Mouse (Mus musculus): Measurements from ENCODE around the gene Adssl1. TPM values are rescaled to one million over a fixed set of nuclear protein-coding genes. Genes with fewer than 3 reads are reported as not detected.

Adssl1 gene
- polyA plus RNA-seq, 1 experiment from 2014 or later: 93.7 TPM

GRCm38 (mm10) chr12:112609031-112609430 is 10.8 kb upstream of the Adssl1 start:
- no peak for ATAC-seq (replicated peaks; ENCODE audit: insufficient number of reproducible peaks, insufficient read depth, low FRiP score, low read depth)
- Histone ChIP-seq H3K4me3 (no peak overlapping the region), H3K27ac (no peak overlapping the region), H3K4me2 (no peak overlapping the region), H3K27me3 (no peaks in the 10 kb centered on the region), H3K4me1 (replicated peaks) (peaks cover 26% of the 10 kb centered on the region), H3K36me3 (no peaks in the 10 kb centered on the region; the same call in 1 of the 2 replicates), H3K9me3 (replicated peaks) (no peaks in the 10 kb centered on the region), H3K9ac (no peak overlapping the region)
- WGBS: 71% methylated on average over 10 of the region's 10 CpGs

GRCm38 (mm10) chr12:112616668-112617067 is 3.2 kb upstream of the Adssl1 start:
- no peak overlapping the region for H3K4me2 ChIP-seq
- H3K9me3 ChIP-seq (replicated peaks): no peaks in the 10 kb centered on the region
- no peak for ATAC-seq (replicated peaks; ENCODE audit: insufficient number of reproducible peaks, insufficient read depth, low FRiP score, low read depth)
- H3K27me3 ChIP-seq: peaks cover 5% of the 10 kb centered on the region; the same call in 1 of the 2 replicates
- H3K4me1 ChIP-seq (replicated peaks): peaks cover 60% of the 10 kb centered on the region
- H3K27ac ChIP-seq: peak overlapping the region; percentile 95
- no peak overlapping the region for H3K9ac ChIP-seq
- WGBS: 61% methylated on average over 9 of the region's 9 CpGs
- H3K36me3 ChIP-seq: no peaks in the 10 kb centered on the region; the same call in 1 of the 2 replicates
- no peak overlapping the region for H3K4me3 ChIP-seq

GRCm38 (mm10) chr12:112617184-112617583 is 2.7 kb upstream of the Adssl1 start:
- no peak overlapping the region for H3K4me3 ChIP-seq
- H3K27me3 ChIP-seq: peaks cover 5% of the 10 kb centered on the region; the same call in 1 of the 2 replicates
- H3K4me2 ChIP-seq: no peak overlapping the region
- 0 out of 2 replicates have a peak overlapping the region, but pooled peaks have one; percentile 10 for H3K9ac ChIP-seq
- WGBS: 60% methylated on average over 11 of the region's 11 CpGs
- H3K27ac ChIP-seq: peak overlapping the region; percentile 95
- peaks cover 64% of the 10 kb centered on the region for H3K4me1 ChIP-seq (replicated peaks)
- ATAC-seq (replicated peaks; ENCODE audit: insufficient number of reproducible peaks, insufficient read depth, low FRiP score, low read depth): no peak
- no peaks in the 10 kb centered on the region for H3K9me3 ChIP-seq (replicated peaks)
- H3K36me3 ChIP-seq: no peaks in the 10 kb centered on the region; the same call in 1 of the 2 replicates

- WGBS: 6% methylated on average over 8 of the region's 8 CpGs
Observed at GRCm38 (mm10) chr12:112617898-112618380, 1.9 kb upstream of the Adssl1 start.

GRCm38 (mm10) chr12:112618981-112619685 is 712 bp upstream of the Adssl1 start:
- Histone ChIP-seq H3K4me3 (peak overlapping the region; percentile 59), H3K36me3 (no peaks in the 10 kb centered on the region), H3K27me3 (peaks cover 5% of the 10 kb centered on the region; the same call in 1 of the 2 replicates), H3K4me1 (replicated peaks) (peaks cover 79% of the 10 kb centered on the region), H3K9me3 (replicated peaks) (no peaks in the 10 kb centered on the region), H3K27ac (peak overlapping the region; percentile 95), H3K9ac (peak overlapping the region; percentile 79), H3K4me2 (peak overlapping the region; percentile 90)
- WGBS: 18% methylated on average over 13 of the region's 13 CpGs
- ATAC-seq (replicated peaks; ENCODE audit: insufficient number of reproducible peaks, insufficient read depth, low FRiP score, low read depth): peak; percentile 27; the same call in 1 of the 2 replicates

More at GRCm38 (mm10) chr12:112617898-112618380, 1.9 kb upstream of the Adssl1 start:
- no peak overlapping the region for H3K4me3 ChIP-seq
- peaks cover 5% of the 10 kb centered on the region; the same call in 1 of the 2 replicates for H3K27me3 ChIP-seq
- H3K9ac ChIP-seq: 0 out of 2 replicates have a peak overlapping the region, but pooled peaks have one; percentile 10
- peaks cover 67% of the 10 kb centered on the region for H3K4me1 ChIP-seq (replicated peaks)
- peak overlapping the region; percentile 90; the same call in 1 of the 2 replicates for H3K4me2 ChIP-seq
- H3K36me3 ChIP-seq: no peaks in the 10 kb centered on the region
- peak overlapping the region; percentile 95 for H3K27ac ChIP-seq
- ATAC-seq (replicated peaks; ENCODE audit: insufficient number of reproducible peaks, insufficient read depth, low FRiP score, low read depth): peak; percentile 85
- no peaks in the 10 kb centered on the region for H3K9me3 ChIP-seq (replicated peaks)

DNA sequence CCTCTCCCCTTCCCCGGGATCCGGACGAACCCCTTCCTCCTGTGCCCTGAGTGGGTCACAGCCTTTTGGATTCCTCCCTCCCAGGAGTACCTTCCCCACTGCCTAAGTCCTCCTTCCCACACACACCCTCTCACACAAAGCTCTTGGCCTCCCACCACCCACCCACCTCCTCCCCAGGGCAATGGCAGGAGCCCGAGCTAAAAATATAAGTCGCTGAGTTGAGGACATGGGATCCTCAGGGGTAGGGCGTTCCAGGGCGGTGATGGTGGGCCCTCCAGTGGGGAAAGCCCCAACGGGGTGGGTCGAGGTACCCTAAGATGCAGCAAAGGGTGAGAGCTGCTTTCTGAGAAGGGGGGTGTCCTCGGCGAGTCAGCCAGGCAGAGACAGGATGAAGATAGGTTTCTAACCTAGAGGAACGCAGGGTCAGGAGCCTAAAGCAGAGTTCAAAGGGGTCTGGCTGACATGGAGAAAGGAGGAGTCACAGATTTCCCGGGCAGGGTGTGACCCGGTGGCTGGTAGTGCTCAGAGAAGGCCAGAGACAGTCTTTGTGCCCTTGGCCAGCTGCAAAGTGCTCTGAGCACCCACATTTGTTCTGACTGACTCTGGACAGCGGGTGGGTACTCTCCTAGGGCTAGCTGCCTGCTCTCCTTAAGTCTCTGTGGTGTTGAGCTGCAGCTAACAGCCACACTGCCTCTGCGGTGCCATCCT is 663 bp downstream of the Adssl1 start:
- peaks cover 71% of the 10 kb centered on the region for H3K4me1 ChIP-seq (replicated peaks)
- 10% methylated on average over 16 of the region's 16 CpGs for WGBS

GRCm38 (mm10) chr12:112621900-112622299 is 2.1 kb downstream of the Adssl1 start:
- WGBS: 72% methylated on average over 3 of the region's 3 CpGs
- no peak for ATAC-seq (replicated peaks; ENCODE audit: insufficient number of reproducible peaks, insufficient read depth, low FRiP score, low read depth)
- no peak overlapping the region for H3K27ac ChIP-seq
- peaks cover 77% of the 10 kb centered on the region for H3K4me1 ChIP-seq (replicated peaks)
- no peak overlapping the region for H3K4me3 ChIP-seq
- peak overlapping the region; percentile 90; the same call in 1 of the 2 replicates for H3K4me2 ChIP-seq
- H3K9ac ChIP-seq: no peak overlapping the region
- H3K36me3 ChIP-seq: no peaks in the 10 kb centered on the region
- H3K27me3 ChIP-seq: peaks cover 5% of the 10 kb centered on the region; the same call in 1 of the 2 replicates
- no peaks in the 10 kb centered on the region for H3K9me3 ChIP-seq (replicated peaks)

More for the DNA sequence above, 663 bp downstream of the Adssl1 start:
- Histone ChIP-seq H3K36me3 (no peaks in the 10 kb centered on the region), H3K27me3 (peaks cover 5% of the 10 kb centered on the region; the same call in 1 of the 2 replicates), H3K4me3 (peak overlapping the region; percentile 59), H3K9me3 (replicated peaks) (no peaks in the 10 kb centered on the region), H3K9ac (peak overlapping the region; percentile 79), H3K27ac (peak overlapping the region; percentile 95), H3K4me2 (peak overlapping the region; percentile 90)
- ATAC-seq (replicated peaks; ENCODE audit: insufficient number of reproducible peaks, insufficient read depth, low FRiP score, low read depth): peak; percentile 19

GRCm38 (mm10) chr12:112623742-112624141 is 3.9 kb downstream of the Adssl1 start:
- Histone ChIP-seq H3K27ac (peak overlapping the region; percentile 52), H3K27me3 (peaks cover 5% of the 10 kb centered on the region; the same call in 1 of the 2 replicates), H3K4me3 (no peak overlapping the region), H3K4me1 (replicated peaks) (peaks cover 73% of the 10 kb centered on the region), H3K4me2 (no peak overlapping the region; the same call in 1 of the 2 replicates), H3K9ac (peak overlapping the region; percentile 14; the same call in 1 of the 2 replicates), H3K9me3 (replicated peaks) (no peaks in the 10 kb centered on the region), H3K36me3 (no peaks in the 10 kb centered on the region)
- ATAC-seq (replicated peaks; ENCODE audit: insufficient number of reproducible peaks, insufficient read depth, low FRiP score, low read depth): no peak
- WGBS: 12% methylated on average over 2 of the region's 2 CpGs

GRCm38 (mm10) chr12:112625700-112626099 is 5.9 kb downstream of the Adssl1 start:
- no peak overlapping the region for H3K4me2 ChIP-seq
- no peak overlapping the region for H3K9ac ChIP-seq
- no peak overlapping the region for H3K27ac ChIP-seq
- no peaks in the 10 kb centered on the region for H3K9me3 ChIP-seq (replicated peaks)
- H3K27me3 ChIP-seq: peaks cover 3% of the 10 kb centered on the region; the same call in 1 of the 2 replicates
- H3K4me1 ChIP-seq (replicated peaks): peaks cover 65% of the 10 kb centered on the region
- ATAC-seq (replicated peaks; ENCODE audit: insufficient number of reproducible peaks, insufficient read depth, low FRiP score, low read depth): no peak
- no peaks in the 10 kb centered on the region for H3K36me3 ChIP-seq
- no peak overlapping the region for H3K4me3 ChIP-seq
- WGBS: 71% methylated on average over 4 of the region's 4 CpGs

DNA sequence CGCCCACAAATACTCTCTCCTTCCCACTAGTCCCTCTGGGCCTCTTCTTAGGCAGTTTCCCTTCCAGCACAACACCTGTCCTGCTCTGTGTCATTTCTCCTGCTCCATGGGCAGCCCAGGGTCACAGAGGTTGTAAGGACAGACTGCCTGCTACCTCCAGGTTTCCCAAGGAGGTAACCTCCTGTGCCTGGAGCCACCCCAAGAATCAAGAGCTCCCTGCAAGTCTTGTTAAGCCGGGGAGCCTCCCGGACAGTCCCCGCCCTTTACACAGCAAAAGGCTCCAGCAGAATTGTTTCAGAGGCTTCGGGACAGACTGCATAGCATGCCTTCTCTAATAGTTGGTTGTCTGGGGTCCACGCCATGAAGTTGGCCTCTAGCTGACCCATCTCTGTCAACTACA is 6.6 kb downstream of the Adssl1 start:
- no peaks in the 10 kb centered on the region for H3K9me3 ChIP-seq (replicated peaks)
- no peak for ATAC-seq (replicated peaks; ENCODE audit: insufficient number of reproducible peaks, insufficient read depth, low FRiP score, low read depth)
- H3K27me3 ChIP-seq: no peaks in the 10 kb centered on the region
- H3K4me1 ChIP-seq (replicated peaks): peaks cover 60% of the 10 kb centered on the region
- WGBS: 71% methylated on average over 6 of the region's 6 CpGs
- no peak overlapping the region for H3K4me3 ChIP-seq
- H3K27ac ChIP-seq: no peak overlapping the region
- H3K36me3 ChIP-seq: no peaks in the 10 kb centered on the region
- H3K4me2 ChIP-seq: no peak overlapping the region
- H3K9ac ChIP-seq: no peak overlapping the region
